Mouse (Mus musculus) layer of hippocampus, adult 6 months (tissue): Measurements from ENCODE around the gene Olfr1504. TPM values are rescaled to one million over a fixed set of nuclear protein-coding genes. Genes with fewer than 3 reads are reported as not detected.

ENCODE experiments used
- long read RNA-seq, 2 experiments: library from polyadenylated mRNA; unstranded; transcript quantifications; one replicate each; pipeline ENCODE4 v2.0.0; 2019 to 2020
- polyA plus RNA-seq: library from polyadenylated mRNA; unstranded; fragments of <200 nt; fragmentation: Nextera tagmentation; gene quantifications from 2 replicates; pipeline ENCODE4 v1.2.3, GENCODE M21; 2021

Olfr1504 gene
- not detected in 2 replicates for polyA plus RNA-seq
- long read RNA-seq, experiment 1, result 0 reads
- long read RNA-seq, experiment 2, result 0 reads

DNA sequence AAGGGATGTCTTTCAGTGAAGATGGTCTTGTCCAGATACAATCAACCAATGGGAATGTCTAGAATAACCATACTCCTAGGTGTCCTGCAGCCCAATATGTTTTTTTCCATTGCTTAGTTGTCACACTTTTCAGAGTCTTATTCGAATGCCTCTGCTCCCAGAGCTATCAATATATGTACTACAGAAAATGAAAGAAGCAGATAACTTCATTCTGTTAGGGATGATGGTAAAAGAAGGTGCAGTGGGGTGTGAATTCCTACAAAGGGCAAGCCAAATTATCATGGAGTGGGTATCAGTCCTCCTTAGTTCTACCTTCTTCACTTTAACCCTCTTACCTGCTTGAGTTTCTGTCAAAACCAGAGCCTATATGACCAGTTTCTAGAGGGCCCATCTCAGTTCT lies at the start of gene Olfr1504:
Gene Olfr1504, minus strand, starts transcription at position 101 of the 400 bp plus-strand sequence.

DNA sequence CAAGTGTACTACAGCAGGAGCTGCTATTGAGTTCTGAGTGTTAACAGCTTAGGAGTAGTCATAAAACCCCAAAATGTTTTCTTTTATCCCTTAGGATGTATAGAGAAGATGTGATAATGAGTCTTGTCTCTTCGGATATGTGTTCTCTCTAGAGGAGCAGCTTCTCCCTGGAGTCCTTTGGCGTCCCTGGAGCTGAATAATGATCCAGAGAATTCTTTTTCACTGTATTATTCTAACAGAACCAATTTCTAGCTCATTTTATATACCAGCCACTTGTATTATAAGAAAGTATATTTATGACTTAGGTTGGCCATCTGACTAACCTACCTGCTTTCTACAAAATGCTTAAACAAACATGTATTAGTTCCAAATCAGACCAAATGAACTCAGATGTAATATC lies 15.5 kb upstream of the Olfr1504 start, which contains the start of gene Olfr1505:
Gene Olfr1505, plus strand, starts transcription at position 301 of the 400 bp plus-strand sequence.

DNA sequence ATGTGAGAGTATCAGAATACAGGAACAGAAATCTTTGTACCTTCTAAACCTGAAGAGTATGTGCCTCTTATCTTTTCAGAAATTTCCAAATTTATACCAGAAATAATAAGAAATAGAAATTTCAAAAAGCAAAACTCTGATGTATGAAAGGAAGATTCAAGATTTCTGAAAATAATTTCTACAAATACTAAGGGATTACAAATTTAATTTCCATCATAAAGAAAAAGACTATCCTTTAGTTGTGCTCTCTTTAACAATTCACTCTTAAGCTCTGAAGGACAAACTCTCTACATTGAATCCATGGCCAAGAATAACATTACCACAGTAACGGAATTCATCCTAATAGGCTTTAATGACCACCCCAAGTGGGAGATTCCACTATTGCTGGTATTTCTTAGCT lies 36.2 kb downstream of the Olfr1504 start, which contains the start of gene Olfr1502:
Gene Olfr1502, plus strand, starts transcription at position 301 of the 400 bp plus-strand sequence.

DNA sequence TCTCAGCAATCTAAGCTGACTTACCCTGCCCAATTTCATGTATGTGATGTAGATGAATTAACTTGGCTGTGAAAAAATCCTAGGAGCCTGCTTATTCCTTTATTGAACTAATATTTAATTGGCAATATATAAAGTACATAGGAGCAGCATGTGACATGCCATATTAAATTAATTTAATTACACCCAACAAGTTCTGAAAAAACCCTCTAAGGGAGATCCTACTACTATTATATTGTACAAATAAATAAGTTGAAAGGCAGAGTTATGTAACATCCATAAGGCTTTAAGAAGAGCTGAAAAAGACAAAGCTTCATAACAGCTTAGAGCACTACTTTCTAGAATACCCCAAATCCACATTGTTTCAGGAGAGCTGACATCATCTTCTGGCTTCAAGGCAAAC lies 47.1 kb downstream of the Olfr1504 start, which contains the start of gene Olfr1501:
Gene Olfr1501, minus strand, starts transcription at position 101 of the 400 bp plus-strand sequence.

Other genes with a start within 250 kb of the Olfr1504 start
- gene Olfr1490, start 246.8 kb downstream of the Olfr1504 start, polyA plus RNA-seq, result not detected in 2 replicates
- not detected in 2 replicates for gene Olfr1491, start 200.7 kb downstream of the Olfr1504 start, polyA plus RNA-seq
- not detected in 2 replicates for gene Olfr1493-ps1, start 174.7 kb downstream of the Olfr1504 start, polyA plus RNA-seq
- gene Olfr1494, start 158.2 kb downstream of the Olfr1504 start, polyA plus RNA-seq, result not detected in 2 replicates
- not detected in 2 replicates for gene Olfr1495, start 133.3 kb downstream of the Olfr1504 start, polyA plus RNA-seq
- not detected in 2 replicates for gene Olfr1496, start 120.0 kb downstream of the Olfr1504 start, polyA plus RNA-seq
- not detected in 2 replicates for gene Olfr1497, start 99.7 kb downstream of the Olfr1504 start, polyA plus RNA-seq
- not detected in 2 replicates for gene Olfr1499, start 78.5 kb downstream of the Olfr1504 start, polyA plus RNA-seq
- not detected in 2 replicates for gene Olfr1500, start 67.4 kb downstream of the Olfr1504 start, polyA plus RNA-seq
- gene Olfr1501, start 47.2 kb downstream of the Olfr1504 start, polyA plus RNA-seq, result not detected in 2 replicates
- not detected in 2 replicates for gene Olfr1502, start 36.1 kb downstream of the Olfr1504 start, polyA plus RNA-seq
- not detected in 2 replicates for gene Olfr1505, start 15.6 kb upstream of the Olfr1504 start, polyA plus RNA-seq